Mouse (Mus musculus): ENCODE measurements around the gene Cspg4.

The Cspg4 gene

GRCm38 (mm10) chr9:56864216-56864729 lies 560 bp upstream of the Cspg4 start, which contains the start of gene Odf3l1:
Gene Odf3l1 (minus strand): TSS chr9:56864679.
- CTCF ChIA-PET, result no interaction called here

GRCm38 (mm10) chr9:56865673-56866400 lies 1.0 kb downstream of the Cspg4 start:
- CTCF ChIA-PET, result no interaction called here

- CTCF ChIA-PET, result no interaction called here
Observed at GRCm38 (mm10) chr9:56866430-56866829, 1.6 kb downstream of the Cspg4 start.

- CTCF ChIA-PET, result no interaction called here
Observed at GRCm38 (mm10) chr9:56868292-56868691, 3.5 kb downstream of the Cspg4 start.

- CTCF ChIA-PET, result no interaction called here
Observed at GRCm38 (mm10) chr9:56869552-56869951, 4.7 kb downstream of the Cspg4 start.

- CTCF ChIA-PET, result no interaction called here
Observed at GRCm38 (mm10) chr9:56870778-56871177, 5.9 kb downstream of the Cspg4 start.

- CTCF ChIA-PET, result no interaction called here
Observed at GRCm38 (mm10) chr9:56871191-56871590, 6.4 kb downstream of the Cspg4 start.

GRCm38 (mm10) chr9:56872105-56872903 lies 7.5 kb downstream of the Cspg4 start:
- CTCF ChIA-PET, result no interaction called here

GRCm38 (mm10) chr9:56873097-56873496 lies 8.3 kb downstream of the Cspg4 start:
- CTCF ChIA-PET, result no interaction called here

GRCm38 (mm10) chr9:56876784-56877183 lies 12.0 kb downstream of the Cspg4 start:
- CTCF ChIA-PET, result no interaction called here

GRCm38 (mm10) chr9:56877284-56877683 lies 12.5 kb downstream of the Cspg4 start:
- CTCF ChIA-PET, result no interaction called here

GRCm38 (mm10) chr9:56880790-56881189 lies 16.0 kb downstream of the Cspg4 start:
- CTCF ChIA-PET, result no interaction called here

- CTCF ChIA-PET, result no interaction called here
Observed at GRCm38 (mm10) chr9:56881539-56882082, 16.8 kb downstream of the Cspg4 start.

GRCm38 (mm10) chr9:56882283-56882682 lies 17.4 kb downstream of the Cspg4 start:
- CTCF ChIA-PET, result no interaction called here

GRCm38 (mm10) chr9:56882818-56883217 lies 18.0 kb downstream of the Cspg4 start:
- CTCF ChIA-PET, result no interaction called here

- CTCF ChIA-PET, result no interaction called here
Observed at GRCm38 (mm10) chr9:56883470-56883869, 18.6 kb downstream of the Cspg4 start.

- CTCF ChIA-PET, result no interaction called here
Observed at GRCm38 (mm10) chr9:56884328-56884727, 19.5 kb downstream of the Cspg4 start.

- CTCF ChIA-PET, result interaction anchor here (0.6 kb wide), 1 partner anchor 591 kb away, joined by 9 read pairs; no protein-coding TSS in a partner anchor
Observed at GRCm38 (mm10) chr9:56886113-56886512, 21.3 kb downstream of the Cspg4 start.

- CTCF ChIA-PET, result no interaction called here
Observed at GRCm38 (mm10) chr9:56886601-56887000, 21.8 kb downstream of the Cspg4 start.

GRCm38 (mm10) chr9:56887581-56887980 lies 22.7 kb downstream of the Cspg4 start:
- CTCF ChIA-PET, result no interaction called here

- CTCF ChIA-PET, result interaction anchor here (0.5 to 0.7 kb wide), 3 partner anchors 76 to 167 kb away, joined by 3 to 19 read pairs (median 5); no protein-coding TSS in a partner anchor
Observed at GRCm38 (mm10) chr9:56889817-56890216, 25.0 kb downstream of the Cspg4 start.

- CTCF ChIA-PET, result interaction anchor here (0.5 to 1.0 kb wide), 4 partner anchors 11 to 166 kb away, joined by 3 to 19 read pairs (median 3); no protein-coding TSS in a partner anchor
Observed at GRCm38 (mm10) chr9:56890522-56891250, 25.9 kb downstream of the Cspg4 start.

All from spleen, embryonic (tissue).